Mouse (Mus musculus) Patski (cell line): ENCODE measurements around the gene Nr0b2. TPM values are rescaled to one million over a fixed set of nuclear protein-coding genes. Genes with fewer than 3 reads are reported as not detected.

Experiments
- ATAC-seq: fragments of 100-300 bp; one replicate; pipeline ENCODE4 v1.8.0; 2021
- CTCF ChIA-PET: fragments of 350-600 bp; sonication (Branson Sonifier 250); formaldehyde crosslinking; loops from one replicate; lab custom pipeline; 2022; ENCODE audit warnings: inconsistent platforms; lab: Charles Lee
- POLR2A ChIA-PET: fragments of 350-600 bp; sonication (Branson Sonifier 250); formaldehyde crosslinking; loops from one replicate; lab custom pipeline; 2022; ENCODE audit warnings: antibody characterized with exemption, inconsistent platforms; lab: Charles Lee
- DNase-seq: peaks from one replicate; pipeline ENCODE4 v3.0.0-alpha.2; 2011; ENCODE audit warnings: low read depth, low spot score
- H3K27me3 ChIP-seq: fragments of 371-371 bp; one replicate; pipeline ENCODE4 v1.5.1; 2021
- CTCF ChIP-seq: fragments of 100-300 bp; IDR thresholded peaks from one replicate; pipeline ENCODE4 v1.5.1; 2021
- in situ Hi-C: fragments of 300-500 bp; cut with MboI; formaldehyde crosslinking; loops from 3 replicates; pipeline ENCODE4 v1.11.1; 2018; ENCODE audit warnings: low pct_unique_long_range_greater_than_20kb, mixed read lengths
- polyA plus RNA-seq: library from polyadenylated mRNA; unstranded; gene quantifications from one replicate; pipeline ENCODE4 v1.2.3, GENCODE M21; 2021

The Nr0b2 gene
- polyA plus RNA-seq, 1 experiment from 2014 or later: not detected

- ATAC-seq (no peak), DNase-seq (no peak)
- no peaks in the 10 kb centered on the region for H3K27me3 ChIP-seq
- TF ChIP-seq CTCF: no peak
- CTCF ChIA-PET: no interaction called here
- POLR2A ChIA-PET: no interaction called here
- in situ Hi-C loops: no loop called here
These were observed 8.4 kb downstream of the Nr0b2 start for GRCm38 (mm10) chr4:133561622-133562021.

- POLR2A ChIA-PET: no interaction called here
- no peak for TF ChIP-seq CTCF
- in situ Hi-C loops: no loop called here
- DNase-seq: no peak
- CTCF ChIA-PET: no interaction called here
- no peaks in the 10 kb centered on the region for H3K27me3 ChIP-seq
- ATAC-seq: no peak
These were observed 10.0 kb downstream of the Nr0b2 start for GRCm38 (mm10) chr4:133563123-133563571.

GRCm38 (mm10) chr4:133567251-133567650 lies 14.1 kb downstream of the Nr0b2 start:
- DNase-seq: no peak

GRCm38 (mm10) chr4:133569291-133570065 lies 16.3 kb downstream of the Nr0b2 start:
- in situ Hi-C loops: no loop called here
- DNase-seq (no peak), ATAC-seq (no peak)
- ChIA-PET POLR2A (interaction anchor here (0.7 kb wide), 1 partner anchor 91 kb away, joined by 3 read pairs; no protein-coding TSS in a partner anchor), CTCF (no interaction called here)
- TF ChIP-seq CTCF: no peak
- no peaks in the 10 kb centered on the region for H3K27me3 ChIP-seq

More at GRCm38 (mm10) chr4:133567251-133567650, 14.1 kb downstream of the Nr0b2 start:
- no peak for ATAC-seq
- TF ChIP-seq CTCF: no peak
- POLR2A ChIA-PET: no interaction called here
- in situ Hi-C loops: no loop called here
- CTCF ChIA-PET: no interaction called here
- no peaks in the 10 kb centered on the region for H3K27me3 ChIP-seq

GRCm38 (mm10) chr4:133570066-133570466 lies 16.9 kb downstream of the Nr0b2 start:
- no peak for DNase-seq
- TF ChIP-seq CTCF: no peak
- ATAC-seq: no peak
- ChIA-PET CTCF (no interaction called here), POLR2A (interaction anchor here (0.7 kb wide), 1 partner anchor 90 kb away, joined by 3 read pairs; no protein-coding TSS in a partner anchor)
- no peaks in the 10 kb centered on the region for H3K27me3 ChIP-seq
- in situ Hi-C loops: no loop called here

- no peak for TF ChIP-seq CTCF
- peak; percentile 71 for DNase-seq
- ChIA-PET POLR2A (interaction anchor here (0.9 kb wide), 2 partner anchors 53 to 263 kb away, joined by 3 to 4 read pairs; no protein-coding TSS in a partner anchor), CTCF (interaction anchor here (1.3 kb wide), 1 partner anchor 45 kb away, joined by 3 read pairs; no protein-coding TSS in a partner anchor)
- no peak for ATAC-seq
- no peaks in the 10 kb centered on the region for H3K27me3 ChIP-seq
- in situ Hi-C loops: no loop called here
These were observed 21.1 kb downstream of the Nr0b2 start, which contains the start of gene Gpatch3 for GRCm38 (mm10) chr4:133574070-133574842. Gpatch3 (plus strand) TSS chr4:133574745.

GRCm38 (mm10) chr4:133574843-133575202 lies 21.6 kb downstream of the Nr0b2 start:
- DNase-seq (no peak), ATAC-seq (no peak)
- TF ChIP-seq CTCF: no peak
- POLR2A ChIA-PET: interaction anchor here (0.7 to 0.9 kb wide), 3 partner anchors 53 to 262 kb away, joined by 3 to 4 read pairs (median 3); no protein-coding TSS in a partner anchor
- no peaks in the 10 kb centered on the region for H3K27me3 ChIP-seq
- in situ Hi-C loops: no loop called here
- CTCF ChIA-PET: interaction anchor here (1.3 kb wide), 1 partner anchor 45 kb away, joined by 3 read pairs; no protein-coding TSS in a partner anchor

GRCm38 (mm10) chr4:133577983-133578382 lies 24.8 kb downstream of the Nr0b2 start:
- DNase-seq (no peak), ATAC-seq (no peak)
- ChIA-PET POLR2A (no interaction called here), CTCF (no interaction called here)
- in situ Hi-C loops: no loop called here
- TF ChIP-seq CTCF: no peak
- H3K27me3 ChIP-seq: no peaks in the 10 kb centered on the region

- DNase-seq (no peak), ATAC-seq (no peak)
- in situ Hi-C loops: no loop called here
- no peaks in the 10 kb centered on the region for H3K27me3 ChIP-seq
- ChIA-PET POLR2A (interaction anchor here (0.6 kb wide), 1 partner anchor 67 kb away, joined by 3 read pairs; no protein-coding TSS in a partner anchor), CTCF (no interaction called here)
- no peak for TF ChIP-seq CTCF
These were observed 30.5 kb downstream of the Nr0b2 start for GRCm38 (mm10) chr4:133583690-133584058.
